Mouse (Mus musculus): ENCODE results near the gene Hinfp.

- TF ChIP-seq USF1 (IDR thresholded peaks at IDR 0.05; ENCODE audit: low read depth), result no peak
- TF ChIP-seq E2F4 (IDR thresholded peaks at IDR 0.05; ENCODE audit: insufficient read depth), result no peak
- TF ChIP-seq TCF12 (IDR thresholded peaks at IDR 0.05; ENCODE audit: insufficient read depth, poor library complexity, severe bottlenecking), result no peak
- TF ChIP-seq POLR2A (IDR thresholded peaks at IDR 0.05; ENCODE audit: insufficient read length, low read depth), result no peak
- TF ChIP-seq POLR2AphosphoS2 (IDR thresholded peaks at IDR 0.05; ENCODE audit: insufficient read length, low read depth), result peak; percentile 60
- TF ChIP-seq SRF (IDR thresholded peaks at IDR 0.05; ENCODE audit: control insufficient read depth, insufficient read length, low read depth), result no peak
- no peak for TF ChIP-seq MAX (IDR thresholded peaks at IDR 0.05; ENCODE audit: low read depth)
These were observed 31.5 kb upstream of the Hinfp start for GRCm38 (mm10) chr9:44336964-44337363.

Measured in myocyte (in vitro differentiated cells).